Mouse (Mus musculus) left cerebral cortex, postnatal 4 days (tissue): ENCODE results near the gene 6030458C11Rik. TPM values are rescaled to one million over a fixed set of nuclear protein-coding genes. Genes with fewer than 3 reads are reported as not detected.
"Not testable (repeated sequence)": the region's sequence is repeated elsewhere in the genome, so short reads cannot be mapped to it uniquely, and the experiment has no call there.

Experiments used
- DNase-seq: peaks from one replicate; pipeline ENCODE4 v3.0.0-alpha.2; 2022
- intact Hi-C: fragments of 180-260 bp; cut with DNase I; formaldehyde crosslinking; loops from one replicate; pipeline ENCODE4 v1.15.1; 2025
- total RNA-seq, 2 experiments: library from RNA; stranded (reverse); gene quantifications; 2 replicates each; pipeline ENCODE4 v1.2.3; 2021

The 6030458C11Rik gene
- total RNA-seq, 2 experiments from 2014 or later: 26.8 to 29.0 TPM

DNA sequence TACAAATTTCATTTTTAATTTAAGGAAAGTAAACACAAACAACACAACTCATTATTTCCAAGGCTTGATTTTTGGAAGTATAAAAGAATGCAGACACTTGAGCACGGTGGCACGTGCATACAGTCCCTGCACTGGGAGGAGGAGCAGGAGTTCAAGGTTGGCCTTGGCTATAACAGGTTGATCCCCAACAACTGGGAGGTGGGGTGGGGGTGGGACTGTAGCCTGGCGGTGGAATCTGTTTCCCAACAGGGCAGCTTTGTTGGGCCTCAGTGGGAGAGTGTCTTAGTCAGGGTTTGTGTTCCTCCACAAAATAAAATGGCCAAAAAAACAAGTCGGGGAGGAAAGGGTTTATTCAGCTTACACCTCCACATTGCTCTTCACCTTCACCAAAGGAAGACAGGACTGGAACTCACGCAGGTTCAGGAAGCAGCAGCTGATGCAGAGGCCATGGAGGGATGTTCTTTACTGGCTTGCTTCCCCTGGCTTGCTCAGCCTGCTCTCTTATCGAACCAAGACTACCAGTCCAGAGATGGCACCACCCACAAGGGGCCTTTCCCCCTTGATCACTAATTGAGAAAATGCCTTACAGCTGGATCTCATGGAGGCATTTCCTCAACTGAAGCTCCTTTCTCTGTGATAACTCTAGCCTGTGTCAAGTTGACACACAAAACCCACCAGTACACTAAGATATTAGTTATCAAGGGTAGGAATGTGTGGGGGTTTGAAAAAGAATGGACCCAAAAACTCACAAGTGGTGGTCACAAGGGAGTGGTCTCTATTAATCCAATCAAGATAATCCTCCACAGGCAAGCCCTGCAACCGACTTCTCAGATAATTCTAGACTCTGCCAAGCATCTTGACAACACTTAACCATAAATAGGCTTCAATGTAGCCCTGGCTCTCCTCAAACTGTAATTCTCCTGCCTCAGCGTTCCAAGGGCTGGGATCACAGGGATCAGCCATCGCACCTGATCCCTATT is 1.7 kb downstream of the 6030458C11Rik start:
- intact Hi-C loops: loop anchor here (10.0 kb wide), 1 partner anchor 838 kb away; no protein-coding TSS in a partner anchor
- no peak for DNase-seq

DNA sequence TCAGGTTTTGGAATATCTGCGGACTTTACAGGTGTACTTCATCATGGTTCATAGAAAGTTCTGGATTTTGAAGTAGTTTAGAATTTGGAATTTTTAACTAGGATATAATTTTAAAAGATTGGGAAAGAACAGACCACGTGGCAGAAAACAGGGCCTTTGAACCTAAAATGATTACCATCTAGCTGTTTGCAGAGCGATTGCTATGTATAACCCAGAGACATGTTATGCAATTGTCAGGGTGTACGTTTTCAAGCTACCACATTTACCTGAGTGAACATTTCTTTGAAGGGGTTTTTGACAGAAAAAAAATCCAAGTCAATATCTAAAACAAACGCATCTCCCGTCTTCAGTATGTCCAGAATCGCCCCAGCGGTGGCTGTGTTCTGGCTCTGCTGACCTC is 6.9 kb downstream of the 6030458C11Rik start:
- no peak for DNase-seq
- intact Hi-C loops: loop anchor here (10.0 kb wide), 1 partner anchor 663 kb away; no protein-coding TSS in a partner anchor

DNA sequence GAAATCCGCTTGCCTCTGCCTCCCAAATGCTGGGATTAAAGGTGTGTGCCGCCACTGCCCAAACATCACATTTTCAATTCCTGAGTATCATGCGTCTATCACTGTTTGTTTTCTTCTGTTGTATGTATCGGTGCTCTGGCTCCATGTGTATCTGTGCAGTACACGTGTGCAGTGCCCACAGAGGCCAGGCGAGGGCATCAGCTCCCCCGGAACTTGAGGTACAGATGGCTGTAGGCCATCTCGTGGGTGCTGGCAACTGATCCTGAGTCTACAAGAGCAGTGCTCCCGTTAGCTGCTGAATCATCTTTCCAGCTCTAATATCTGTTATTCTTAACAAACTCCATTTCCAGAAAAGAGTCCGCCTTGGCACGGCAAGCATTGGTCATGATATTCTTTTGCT is 11.8 kb downstream of the 6030458C11Rik start:
- intact Hi-C loops: loop anchor here (10.0 kb wide), 1 partner anchor 658 kb away; no protein-coding TSS in a partner anchor
- no peak for DNase-seq

- intact Hi-C loops: no loop called here
- no peak for DNase-seq
Observed at GRCm38 (mm10) chr15:12809305-12809704, 15.1 kb downstream of the 6030458C11Rik start.

- DNase-seq: no peak
- intact Hi-C loops: no loop called here
Observed at GRCm38 (mm10) chr15:12807088-12807487, 17.4 kb downstream of the 6030458C11Rik start.

- DNase-seq: no peak
- intact Hi-C loops: no loop called here
Observed at GRCm38 (mm10) chr15:12805071-12805470, 19.4 kb downstream of the 6030458C11Rik start.

GRCm38 (mm10) chr15:12801142-12801506 is 23.3 kb downstream of the 6030458C11Rik start:
- intact Hi-C loops: not testable (repeated sequence)

DNA sequence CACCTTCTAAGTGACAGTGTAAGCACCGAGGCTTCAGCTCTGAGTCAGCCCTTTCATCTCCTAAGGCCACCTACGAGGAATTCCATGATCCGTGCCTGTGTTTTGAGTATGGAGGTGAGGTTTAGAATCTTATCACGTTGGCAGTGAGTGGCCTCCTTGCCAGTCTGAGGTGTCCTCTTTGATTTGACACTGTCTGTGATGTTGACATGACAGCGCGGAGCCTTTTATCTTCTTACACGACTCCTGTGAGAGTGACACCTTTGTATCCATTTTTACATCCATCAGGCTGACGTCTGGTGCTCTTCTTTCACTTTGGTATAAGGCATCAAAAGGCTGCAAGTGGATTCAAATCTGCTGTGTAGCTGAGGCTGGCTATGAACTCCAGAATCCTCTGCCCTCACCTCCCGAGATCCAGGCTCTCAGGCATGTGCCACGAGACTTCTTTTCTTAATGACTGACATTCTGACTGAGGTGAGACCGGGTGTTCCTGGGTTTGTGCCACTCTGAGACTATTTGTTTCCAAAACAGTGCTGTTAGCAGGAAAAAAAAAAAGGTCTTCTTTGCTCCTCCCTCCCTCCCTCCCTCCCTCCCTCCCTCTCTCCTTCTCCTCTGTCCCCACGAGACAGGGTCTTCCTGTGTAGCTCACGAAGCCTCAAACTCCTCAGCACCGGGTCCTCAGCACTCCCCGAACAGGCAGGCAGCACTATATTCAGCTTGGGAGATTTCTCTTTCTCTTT is 23.9 kb downstream of the 6030458C11Rik start:
- DNase-seq: no peak
- intact Hi-C loops: no loop called here

More at GRCm38 (mm10) chr15:12801142-12801506, 23.3 kb downstream of the 6030458C11Rik start:
- not testable (repeated sequence) for DNase-seq

DNA sequence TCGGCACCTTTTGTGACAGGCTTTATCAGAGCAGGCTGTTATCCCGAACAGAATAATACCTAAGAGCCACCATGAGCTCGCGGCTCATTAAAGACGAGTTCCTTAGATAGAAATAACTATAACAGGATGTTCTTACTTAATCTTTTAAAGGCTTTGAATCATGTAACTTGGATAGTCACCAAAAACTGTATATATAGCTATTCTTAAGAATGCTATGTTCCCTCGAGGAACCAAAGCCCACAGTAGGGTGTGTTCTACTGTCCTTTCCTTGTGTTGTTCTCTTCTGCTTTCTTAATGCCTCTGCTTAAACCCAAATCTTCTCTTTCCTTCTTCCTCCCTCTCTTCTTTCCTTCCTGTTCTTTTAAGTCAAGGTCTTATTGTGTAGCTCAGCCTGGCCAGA is 26.4 kb downstream of the 6030458C11Rik start:
- DNase-seq: no peak
- intact Hi-C loops: no loop called here

DNA sequence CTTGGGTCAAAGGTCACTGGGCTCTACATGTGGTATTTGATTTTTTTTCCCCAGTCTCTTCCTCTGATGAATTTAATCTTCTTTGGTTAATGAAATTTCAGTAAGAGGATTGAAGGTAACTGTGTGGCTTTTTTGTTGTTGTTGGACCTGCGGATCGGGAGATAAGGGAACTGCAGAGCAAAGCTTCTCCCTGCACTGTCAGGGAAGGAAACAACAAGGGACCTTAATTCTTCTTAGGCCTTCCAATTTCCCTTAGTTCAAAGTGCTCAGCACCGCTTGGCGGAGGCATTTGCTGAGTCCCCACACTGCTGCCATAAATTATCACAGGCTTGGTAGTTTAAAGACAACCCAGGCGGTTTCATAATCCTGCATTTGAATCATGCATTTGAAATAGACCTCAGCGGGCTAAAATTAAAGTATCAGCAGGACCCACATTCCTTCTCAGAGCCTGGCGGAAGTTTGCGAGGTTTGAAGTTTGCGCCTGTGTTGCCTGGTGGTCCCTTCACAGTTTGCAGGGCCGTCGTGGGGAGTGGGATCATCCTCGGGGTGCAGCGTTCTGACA is 28.5 kb downstream of the 6030458C11Rik start:
- intact Hi-C loops: no loop called here
- DNase-seq: no peak

- peak; percentile 40 for DNase-seq
- intact Hi-C loops: no loop called here
Observed at GRCm38 (mm10) chr15:12795457-12795894, 29.0 kb downstream of the 6030458C11Rik start.

GRCm38 (mm10) chr15:12794311-12794710 is 30.1 kb downstream of the 6030458C11Rik start:
- no peak for DNase-seq
- intact Hi-C loops: loop anchor here (5.0 kb wide), 2 partner anchors 207 to 422 kb away; no protein-coding TSS in a partner anchor

DNA sequence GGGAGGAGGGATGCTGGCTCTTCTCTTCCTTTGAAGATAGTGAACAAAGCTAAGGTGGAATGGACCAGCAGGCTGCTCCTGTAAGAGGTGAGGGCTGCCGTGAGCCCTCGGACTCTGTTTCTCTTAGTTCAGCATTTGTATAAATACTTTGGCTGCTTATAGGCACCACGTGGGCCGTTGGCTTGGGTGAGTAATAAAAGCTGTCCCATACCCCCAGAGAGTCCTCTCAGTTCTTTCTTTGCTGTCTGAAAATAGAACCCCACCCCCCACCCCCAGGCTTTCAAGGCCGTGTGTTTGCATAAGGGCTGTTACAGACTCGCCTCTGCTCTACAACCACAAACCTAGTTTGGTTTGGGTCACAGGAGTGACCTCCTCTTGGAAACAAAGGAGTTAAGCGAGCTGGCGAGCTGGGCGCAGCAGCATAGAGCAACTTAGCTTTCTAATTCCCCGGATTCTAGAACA is 35.0 kb downstream of the 6030458C11Rik start:
- intact Hi-C loops: no loop called here
- no peak for DNase-seq

- intact Hi-C loops: no loop called here
Observed at GRCm38 (mm10) chr15:12788536-12788935, 35.9 kb downstream of the 6030458C11Rik start.

GRCm38 (mm10) chr15:12781729-12782326 is 42.6 kb downstream of the 6030458C11Rik start:
- no peak for DNase-seq
- intact Hi-C loops: no loop called here

More at GRCm38 (mm10) chr15:12788536-12788935, 35.9 kb downstream of the 6030458C11Rik start:
- DNase-seq: no peak

DNA sequence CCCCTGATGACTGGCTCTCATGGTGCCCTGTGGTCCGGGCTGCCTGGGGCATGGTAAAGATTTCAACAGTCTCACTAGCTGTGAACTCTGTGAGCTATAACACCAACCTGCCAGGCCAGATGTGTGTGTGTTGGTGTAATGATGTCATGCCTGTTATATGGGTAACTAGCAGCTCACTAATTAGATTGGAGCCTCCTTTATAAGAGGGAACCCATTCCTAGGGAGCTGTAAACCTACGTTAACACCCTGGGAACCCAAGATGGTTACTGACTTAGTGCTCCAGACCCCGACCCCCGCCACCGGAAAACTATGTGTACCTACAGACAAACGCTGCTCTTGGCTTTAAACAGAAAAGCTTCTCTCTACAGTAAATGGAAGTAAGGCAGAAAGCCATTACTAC is 43.2 kb downstream of the 6030458C11Rik start:
- intact Hi-C loops: no loop called here
- DNase-seq: no peak

GRCm38 (mm10) chr15:12774149-12774753 is 50.2 kb downstream of the 6030458C11Rik start:
- DNase-seq: no peak
- intact Hi-C loops: no loop called here

GRCm38 (mm10) chr15:12770958-12771357 is 53.5 kb downstream of the 6030458C11Rik start:
- intact Hi-C loops: no loop called here
- DNase-seq: peak; percentile 6

DNA sequence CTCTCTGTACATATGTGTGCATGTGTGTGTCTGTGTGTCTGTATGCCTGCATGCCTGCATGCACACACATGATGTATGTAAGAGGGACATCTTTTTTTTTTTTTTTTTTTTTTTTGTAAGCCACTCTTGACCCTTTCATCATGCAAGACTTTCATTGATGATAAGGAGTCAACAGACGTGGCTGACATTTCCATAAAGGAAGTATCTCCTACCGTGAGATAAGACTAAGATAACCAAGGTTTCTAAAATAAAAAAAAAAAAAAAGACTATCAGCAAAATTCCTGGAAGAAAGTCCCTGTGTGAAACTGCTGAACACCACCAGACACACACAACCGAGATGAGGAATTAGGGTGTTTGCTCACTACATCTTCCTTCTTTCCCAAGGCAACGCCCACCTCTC is 57.6 kb downstream of the 6030458C11Rik start:
- no peak for DNase-seq
- intact Hi-C loops: no loop called here

DNA sequence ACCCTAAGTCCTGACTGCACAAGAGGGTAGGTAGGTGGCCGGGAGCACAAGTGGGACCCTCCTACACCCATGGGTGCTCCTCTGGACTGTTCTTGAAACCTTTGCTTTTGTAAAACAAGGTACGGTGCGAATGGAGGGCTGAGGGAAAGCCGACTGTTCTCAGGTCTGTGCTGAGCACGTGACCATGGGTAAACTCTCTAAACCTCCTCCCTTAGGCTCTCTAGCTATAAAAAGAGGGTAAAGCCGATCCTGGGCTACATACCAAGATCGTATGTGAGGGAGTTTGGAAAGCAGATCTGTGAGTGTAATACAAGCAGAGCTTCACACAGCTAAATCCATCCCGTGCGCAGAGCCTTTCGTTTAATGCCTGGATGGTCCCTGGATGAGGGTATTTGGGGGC is 61.3 kb downstream of the 6030458C11Rik start:
- no peak for DNase-seq
- intact Hi-C loops: no loop called here
